Mouse (Mus musculus): ENCODE measurements at regions not wholly inside any gene's neighbourhood (a gene's known extent, or its start where the extent isn't known, plus 50 kb on each side); places are given as distances from the start of the nearest gene placed in this dataset.

DNA sequence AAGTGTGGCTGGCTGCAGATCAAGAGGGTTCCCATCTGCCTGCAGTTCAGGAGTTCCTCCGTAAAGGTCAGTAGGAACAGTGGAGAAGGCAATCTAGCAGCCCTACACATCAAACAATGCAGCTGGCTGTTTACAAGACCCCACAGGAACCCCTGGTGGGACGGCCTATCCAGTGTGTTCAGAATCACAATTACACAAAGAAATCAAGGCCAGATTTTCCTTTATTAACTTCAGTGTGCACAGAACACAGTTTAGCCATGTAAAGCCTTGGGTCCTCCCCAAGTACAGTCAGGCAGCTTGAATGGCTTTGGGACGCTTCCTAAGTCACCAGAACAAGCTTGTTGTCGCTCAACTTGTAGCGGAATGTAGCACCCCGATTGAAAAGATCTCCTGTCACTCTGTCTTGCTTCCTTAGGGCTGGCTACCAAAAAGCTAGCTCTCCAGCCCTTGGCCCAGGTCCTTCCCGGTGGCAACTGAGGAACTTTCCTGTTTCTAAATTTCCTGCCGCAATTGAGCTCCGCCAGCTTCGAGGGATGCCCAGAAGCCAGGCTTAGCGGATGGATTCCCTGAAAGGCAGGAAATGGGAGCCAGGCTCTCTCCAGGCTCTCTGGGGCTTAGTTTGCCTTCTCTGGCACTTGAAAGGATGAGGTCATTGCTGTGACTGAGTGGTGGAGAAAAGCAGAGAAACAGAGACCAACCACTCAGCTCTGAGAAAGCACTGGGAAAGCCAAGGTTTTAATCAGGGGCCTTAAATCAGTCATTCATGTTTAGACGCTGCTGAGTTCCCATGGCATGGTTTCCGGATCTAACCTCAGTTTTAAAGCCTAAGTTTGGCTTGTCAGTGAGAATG, 78.1 kb upstream of the Spin1 start:
- Histone ChIP-seq H3K4me2 (replicated peaks) (no peak overlapping the region), H3K27me3 (replicated peaks) (no peaks in the 10 kb centered on the region), H3K4me3 (no peak overlapping the region), H3K27ac (no peak overlapping the region), H3K9me3 (no peaks in the 10 kb centered on the region), H3K9ac (no peak overlapping the region), H3K36me3 (no peaks in the 10 kb centered on the region), H3K4me1 (peaks cover 6% of the 10 kb centered on the region; the same call in 1 of the 2 replicates)
- WGBS: 67% methylated on average over 13 of the region's 13 CpGs
- no peak for ATAC-seq (ENCODE audit: low FRiP score, low read depth)

DNA sequence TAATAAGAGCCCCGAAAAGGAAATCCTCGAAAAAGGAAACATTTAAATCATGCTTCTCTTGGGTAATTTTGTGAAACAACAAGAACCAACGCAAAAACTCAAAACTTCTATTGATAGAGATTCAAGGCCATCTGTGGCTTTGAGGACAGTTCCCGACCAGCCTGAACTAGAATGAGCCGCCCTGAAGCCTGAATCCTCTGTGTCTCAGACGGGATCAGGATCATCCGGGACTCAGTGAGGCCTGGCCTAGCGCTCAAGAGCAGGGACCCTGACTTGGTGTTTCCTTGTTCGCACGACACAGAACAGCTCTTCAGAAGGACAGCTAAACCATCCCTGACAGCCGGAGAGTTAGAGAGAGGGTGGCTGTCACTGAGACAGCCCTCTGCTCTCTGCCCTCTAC, 77.4 kb upstream of the Spin1 start:
- no peaks in the 10 kb centered on the region for H3K27me3 ChIP-seq (replicated peaks)
- H3K4me1 ChIP-seq: peaks cover 3% of the 10 kb centered on the region; the same call in 1 of the 2 replicates
- no peak overlapping the region for H3K4me2 ChIP-seq (replicated peaks)
- H3K9ac ChIP-seq: no peak overlapping the region
- no peak overlapping the region for H3K27ac ChIP-seq
- no peaks in the 10 kb centered on the region for H3K36me3 ChIP-seq
- H3K4me3 ChIP-seq: no peak overlapping the region
- ATAC-seq (ENCODE audit: low FRiP score, low read depth): no peak
- no peaks in the 10 kb centered on the region for H3K9me3 ChIP-seq
- 88% methylated on average over 11 of the region's 11 CpGs for WGBS

DNA sequence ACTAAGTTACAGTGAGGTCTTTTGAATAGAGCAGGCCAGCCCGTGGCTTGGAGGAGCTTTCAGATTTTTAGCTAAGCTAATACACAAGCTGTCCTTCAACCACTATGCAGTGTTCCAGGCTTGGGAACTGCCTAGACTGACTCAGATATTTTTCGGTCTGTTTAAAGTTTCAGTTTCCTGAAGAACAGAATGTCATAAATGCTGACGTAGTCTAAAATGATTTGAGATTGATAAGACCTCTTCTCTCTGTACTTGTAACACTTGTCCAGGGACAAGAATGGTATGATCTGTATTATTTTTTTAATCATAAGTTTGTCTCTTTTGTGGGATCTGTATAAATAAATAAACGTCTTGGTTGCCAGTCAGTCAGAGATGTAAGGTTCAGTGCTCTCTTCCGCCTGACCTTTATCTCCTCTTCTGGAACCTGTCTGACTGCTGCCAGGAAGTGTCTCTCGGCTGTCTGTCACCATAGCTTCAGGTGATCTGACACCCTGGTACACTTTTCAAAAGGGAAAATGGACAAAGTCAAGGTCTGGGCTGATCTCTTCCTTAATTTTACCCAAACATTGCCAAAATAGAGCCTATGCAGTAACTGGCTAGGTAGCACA, 74.3 kb upstream of the Spin1 start:
- Histone ChIP-seq H3K4me1 (no peaks in the 10 kb centered on the region), H3K36me3 (no peaks in the 10 kb centered on the region), H3K27me3 (replicated peaks) (no peaks in the 10 kb centered on the region), H3K4me3 (no peak overlapping the region), H3K27ac (no peak overlapping the region), H3K9ac (no peak overlapping the region), H3K9me3 (0 out of 2 replicates have a peak, but pooled peaks cover 6% of the 10 kb centered on the region), H3K4me2 (replicated peaks) (no peak overlapping the region)
- ATAC-seq (ENCODE audit: low FRiP score, low read depth): no peak
- WGBS: 85% methylated on average over 6 of the region's 6 CpGs

DNA sequence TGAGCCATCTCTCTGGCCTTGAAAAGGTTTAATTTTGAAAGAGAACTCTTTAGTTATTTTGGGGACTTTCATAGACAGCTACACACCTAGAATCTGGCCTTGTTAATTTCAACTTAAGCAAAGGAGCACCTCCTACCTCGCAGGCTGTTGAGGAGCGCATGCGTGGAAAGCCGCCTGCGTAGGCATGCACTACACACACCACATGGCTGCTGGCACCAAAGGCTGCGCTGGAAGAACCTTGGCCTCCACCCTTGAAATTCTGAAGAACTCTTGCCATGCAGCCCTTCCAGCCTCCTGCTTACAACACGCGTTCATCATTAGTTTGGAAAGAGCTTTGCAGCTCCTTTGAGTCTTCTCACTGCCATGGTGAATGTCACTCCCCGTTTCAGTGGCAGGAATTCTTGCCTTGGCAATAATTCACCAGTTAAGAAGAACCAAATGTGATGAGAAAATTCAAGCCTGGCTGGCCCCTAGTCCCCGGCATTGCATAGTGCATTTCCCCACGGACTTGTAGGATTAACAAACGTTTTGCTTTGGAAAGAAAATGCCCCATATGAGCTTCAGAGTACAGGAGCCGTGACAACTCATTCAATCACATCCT, 62.7 kb upstream of the Spin1 start:
- Histone ChIP-seq H3K9ac (no peak overlapping the region), H3K27ac (no peak overlapping the region), H3K4me3 (no peak overlapping the region), H3K4me2 (replicated peaks) (no peak overlapping the region), H3K36me3 (no peaks in the 10 kb centered on the region), H3K27me3 (replicated peaks) (no peaks in the 10 kb centered on the region), H3K4me1 (no peaks in the 10 kb centered on the region), H3K9me3 (peaks cover 3% of the 10 kb centered on the region; the same call in 1 of the 2 replicates)
- no peak for ATAC-seq (ENCODE audit: low FRiP score, low read depth)
- WGBS: 87% methylated on average over 13 of the region's 13 CpGs

DNA sequence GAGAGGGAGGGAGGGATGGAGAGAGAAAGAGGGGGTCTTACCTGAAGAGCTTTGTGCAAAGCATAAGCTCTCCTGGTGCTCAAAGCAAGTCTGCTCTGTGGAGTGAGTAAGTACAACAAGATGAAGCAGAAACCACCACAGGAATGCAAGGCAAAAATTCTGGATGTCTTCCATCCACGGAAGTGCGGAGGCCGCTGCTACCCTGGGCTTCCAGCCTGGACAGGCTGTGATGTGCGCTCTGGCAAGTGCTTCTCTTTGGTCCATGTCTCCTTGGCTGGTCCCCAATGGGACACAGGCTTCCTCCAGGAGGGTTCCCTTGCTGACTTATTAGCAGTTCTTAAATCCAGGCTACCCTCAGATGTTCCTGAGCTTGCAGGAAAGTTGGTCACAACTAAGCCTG, 61.7 kb upstream of the Spin1 start:
- H3K4me2 ChIP-seq (replicated peaks): no peak overlapping the region
- peaks cover 13% of the 10 kb centered on the region for H3K9me3 ChIP-seq
- no peaks in the 10 kb centered on the region for H3K4me1 ChIP-seq
- no peak for ATAC-seq (ENCODE audit: low FRiP score, low read depth)
- H3K27ac ChIP-seq: no peak overlapping the region
- H3K4me3 ChIP-seq: no peak overlapping the region
- no peak overlapping the region for H3K9ac ChIP-seq
- H3K36me3 ChIP-seq: no peaks in the 10 kb centered on the region
- 87% methylated on average over 4 of the region's 4 CpGs for WGBS
- H3K27me3 ChIP-seq (replicated peaks): no peaks in the 10 kb centered on the region

DNA sequence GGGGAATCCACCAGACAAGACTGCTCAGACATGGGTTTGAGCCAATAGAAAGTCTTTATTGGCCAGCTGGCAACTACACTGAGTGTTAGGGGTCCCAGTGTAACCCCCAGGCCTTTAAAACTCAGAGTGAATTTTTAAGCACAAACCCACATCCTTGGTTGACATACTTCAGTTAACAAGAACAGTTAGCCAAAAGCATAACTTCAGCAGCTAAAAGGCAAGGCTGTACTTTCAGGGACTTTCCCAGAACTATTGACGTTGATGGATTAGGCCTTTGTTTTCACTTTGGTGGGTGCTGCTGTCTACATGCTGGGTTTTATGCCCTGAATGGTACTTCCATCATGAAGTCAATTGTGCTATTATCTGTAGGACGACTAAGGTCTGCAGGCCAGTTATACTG, 59.6 kb upstream of the Spin1 start:
- no peak overlapping the region for H3K27ac ChIP-seq
- no peak for ATAC-seq (ENCODE audit: low FRiP score, low read depth)

DNA sequence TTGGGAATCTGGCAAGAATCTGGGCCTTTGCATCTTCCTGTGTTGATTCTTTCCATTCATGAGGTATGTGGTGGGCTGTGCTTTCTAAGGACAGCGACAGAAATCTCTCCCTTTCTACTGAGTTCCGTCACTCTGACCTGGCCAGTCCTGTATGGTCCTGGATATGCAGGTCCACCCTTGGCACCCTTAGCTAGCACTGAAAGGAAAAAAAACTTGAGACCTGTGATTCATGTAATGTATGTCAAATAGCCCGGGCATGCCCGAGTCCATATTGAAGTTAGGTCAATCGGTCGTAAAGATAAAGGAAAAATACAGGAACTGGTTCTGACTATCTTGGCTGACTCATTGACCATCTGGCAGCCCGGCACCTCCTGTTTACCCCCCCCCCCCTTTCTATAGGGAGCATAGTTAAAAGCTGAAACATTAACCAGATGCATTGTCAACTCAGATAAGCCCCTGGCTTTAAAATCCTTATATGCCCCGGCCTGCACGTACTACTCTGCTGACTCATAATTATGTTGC, 57.7 kb upstream of the Spin1 start:
- WGBS: 96% methylated on average over 9 of the region's 9 CpGs
- Histone ChIP-seq H3K4me1 (no peaks in the 10 kb centered on the region), H3K27me3 (replicated peaks) (no peaks in the 10 kb centered on the region), H3K36me3 (no peaks in the 10 kb centered on the region), H3K9ac (no peak overlapping the region), H3K27ac (no peak overlapping the region), H3K4me2 (replicated peaks) (no peak overlapping the region), H3K4me3 (no peak overlapping the region), H3K9me3 (peaks cover 14% of the 10 kb centered on the region)
- no peak for ATAC-seq (ENCODE audit: low FRiP score, low read depth)

More for the DNA sequence above, 59.6 kb upstream of the Spin1 start:
- H3K9me3 ChIP-seq: peaks cover 14% of the 10 kb centered on the region
- H3K4me2 ChIP-seq (replicated peaks): no peak overlapping the region
- 21% methylated on average over 2 of the region's 2 CpGs for WGBS
- no peaks in the 10 kb centered on the region for H3K27me3 ChIP-seq (replicated peaks)
- H3K9ac ChIP-seq: no peak overlapping the region
- no peaks in the 10 kb centered on the region for H3K4me1 ChIP-seq
- no peak overlapping the region for H3K4me3 ChIP-seq
- no peaks in the 10 kb centered on the region for H3K36me3 ChIP-seq
